Mouse (Mus musculus) kidney, postnatal 4 days (tissue): ENCODE measurements around the gene Meaf6.
A peak's percentile ranks its signal among the peaks of the same experiment; 100 is the strongest.

Experiments
- DNase-seq, 2 experiments: peaks; one replicate each; pipeline ENCODE4 v3.0.0; 2021; ENCODE audit warnings: mixed read lengths in 2 of 2

Gene Meaf6

GRCm38 (mm10) chr4:125084403-125085345, at the start of gene Meaf6:
Gene Meaf6 (plus strand): TSS chr4:125085134.
- DNase-seq, result peak; percentile 93 to 95

GRCm38 (mm10) chr4:125044454-125044853, 40.5 kb upstream of the Meaf6 start:
- no peak for DNase-seq

GRCm38 (mm10) chr4:125055385-125055784, 29.5 kb upstream of the Meaf6 start:
- no peak for DNase-seq

DNA sequence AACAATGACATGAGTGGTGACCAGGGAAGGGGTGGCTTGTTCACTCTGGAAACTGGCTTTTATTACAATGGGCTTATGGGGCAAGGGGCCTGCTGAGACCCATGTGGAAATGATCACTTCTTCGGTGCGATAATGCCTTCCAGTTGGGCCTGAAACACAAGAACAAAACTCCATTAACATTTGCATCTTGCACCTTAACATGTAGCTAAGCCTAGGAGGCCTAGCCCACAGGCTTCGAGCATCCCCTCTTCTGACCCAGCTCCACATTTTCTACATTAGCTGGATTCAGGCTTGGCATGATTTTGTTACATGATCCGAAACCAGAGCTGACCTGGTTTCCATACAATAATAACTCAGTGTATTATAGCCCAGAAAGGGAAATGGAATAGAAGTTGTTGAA, 28.5 kb upstream of the Meaf6 start:
- DNase-seq, result no peak

GRCm38 (mm10) chr4:125057273-125057672, 27.7 kb upstream of the Meaf6 start:
- DNase-seq, result no peak

GRCm38 (mm10) chr4:125058033-125058432, 26.9 kb upstream of the Meaf6 start:
- DNase-seq, result no peak

DNA sequence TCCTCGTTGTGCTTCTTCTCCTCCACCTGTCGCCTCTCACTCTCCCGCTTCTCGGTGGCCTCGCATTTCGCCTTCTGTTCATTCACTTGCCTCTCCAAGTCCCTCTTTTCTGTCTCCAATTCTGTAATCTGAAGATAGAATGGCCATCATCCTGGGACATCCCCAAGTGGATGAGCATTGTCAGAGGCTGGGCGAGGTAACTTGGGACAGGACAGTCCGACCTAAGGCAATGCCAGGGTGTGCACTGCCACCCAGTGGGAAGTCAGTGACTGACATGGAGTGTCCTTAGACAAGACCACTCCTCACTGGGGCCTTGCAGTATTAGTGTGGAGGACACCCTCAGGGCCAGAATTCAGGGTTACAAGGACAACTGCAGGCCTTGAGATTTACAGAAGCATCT, 25.9 kb upstream of the Meaf6 start:
- peak; percentile 82 to 87 for DNase-seq

GRCm38 (mm10) chr4:125063829-125064228, 21.1 kb upstream of the Meaf6 start:
- no peak for DNase-seq

GRCm38 (mm10) chr4:125065517-125066307, 19.2 kb upstream of the Meaf6 start, which contains the start of gene Dnali1:
Gene Dnali1 (minus strand): TSS chr4:125065703.
- DNase-seq, result peak; percentile 72 to 78

DNA sequence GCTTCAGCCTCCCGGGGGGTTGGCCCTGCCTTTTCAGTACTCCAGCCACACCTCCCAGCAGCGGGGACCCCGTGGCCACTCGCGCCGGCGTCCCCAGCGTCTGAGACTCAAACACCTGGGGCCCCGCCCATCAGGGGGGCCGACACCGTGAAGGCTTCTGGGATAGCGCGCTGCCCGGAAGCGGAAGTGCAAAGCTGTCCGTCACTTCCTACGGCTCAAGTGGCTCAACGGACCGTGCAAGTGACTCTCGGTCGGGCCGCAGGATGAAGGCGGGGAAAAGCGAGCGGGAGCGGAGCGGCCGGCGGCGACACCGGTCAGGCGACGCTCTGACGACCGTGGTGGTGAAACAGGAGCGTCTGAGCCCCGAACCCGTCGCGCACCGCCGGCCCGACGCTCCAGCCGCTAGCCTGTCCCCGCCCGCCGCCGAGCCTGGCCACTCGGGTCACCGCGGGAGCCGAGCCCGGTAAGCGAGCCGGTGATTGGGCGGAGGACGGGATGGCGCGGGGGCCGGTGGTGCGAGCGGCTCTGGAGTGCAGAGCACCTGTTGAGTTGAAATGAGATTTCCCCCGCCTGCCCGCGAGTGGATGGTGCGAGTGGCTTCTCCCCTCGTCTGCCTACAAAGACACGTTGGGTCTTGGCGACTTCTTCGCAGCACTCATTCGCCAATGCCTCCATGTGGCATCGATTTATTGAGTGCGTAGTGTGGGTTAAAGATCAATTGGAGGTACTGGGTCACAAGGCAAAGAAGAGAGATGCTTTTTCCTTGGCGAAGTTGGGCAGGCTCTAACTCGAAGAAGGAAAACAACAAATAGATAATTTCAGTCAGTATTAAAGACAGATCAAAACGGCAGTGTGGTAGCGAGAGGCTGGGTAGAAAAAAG, 18.2 kb upstream of the Meaf6 start, which contains the start of gene Snip1:
TSS of gene Snip1 (plus strand) at position 183 of the 881 bp plus-strand sequence.
- DNase-seq, result peak; percentile 94 to 96

DNA sequence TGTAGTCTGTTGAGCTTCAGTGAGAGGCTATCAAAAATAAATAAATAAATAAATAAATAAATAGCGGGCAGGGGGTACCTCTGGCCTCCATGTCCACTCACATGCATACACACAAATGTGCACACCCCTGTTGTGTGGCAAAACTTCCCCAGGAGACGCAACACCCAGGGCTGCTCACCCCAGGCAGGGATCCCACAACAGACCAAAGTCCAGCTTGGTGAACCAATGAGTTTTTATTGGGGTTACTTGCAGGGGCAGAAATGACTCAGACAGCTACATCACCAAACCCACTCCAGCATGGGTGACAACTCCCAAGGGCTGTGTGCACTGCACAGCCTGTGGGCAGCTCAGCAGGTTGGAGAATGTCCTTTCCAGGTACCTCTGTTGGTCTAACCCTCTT, 7.2 kb upstream of the Meaf6 start:
- DNase-seq, result no peak

DNA sequence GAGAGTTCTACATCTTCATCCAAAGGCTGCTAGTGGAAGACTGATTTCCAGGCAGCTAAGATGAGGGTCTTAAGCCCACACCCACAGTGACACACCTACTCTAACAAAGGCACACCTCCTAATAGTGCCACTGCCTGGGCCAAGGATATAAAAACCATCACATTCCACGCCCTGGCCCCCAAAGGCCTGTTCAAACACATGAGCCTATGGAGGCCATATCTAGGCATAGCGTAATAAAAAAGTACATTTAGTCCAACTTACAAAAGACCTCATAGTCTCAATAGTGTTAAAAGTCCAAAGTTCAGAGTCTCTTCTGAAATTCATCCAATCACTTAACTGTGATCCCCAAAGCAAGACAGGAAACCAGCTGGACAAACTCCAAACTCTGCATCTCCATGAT, 6.2 kb upstream of the Meaf6 start:
- DNase-seq, result no peak

- peak; percentile 84 to 91 for DNase-seq
These were observed 460 bp downstream of the Meaf6 start for GRCm38 (mm10) chr4:125085346-125085841.

GRCm38 (mm10) chr4:125093031-125093430, 8.1 kb downstream of the Meaf6 start:
- no peak for DNase-seq

DNA sequence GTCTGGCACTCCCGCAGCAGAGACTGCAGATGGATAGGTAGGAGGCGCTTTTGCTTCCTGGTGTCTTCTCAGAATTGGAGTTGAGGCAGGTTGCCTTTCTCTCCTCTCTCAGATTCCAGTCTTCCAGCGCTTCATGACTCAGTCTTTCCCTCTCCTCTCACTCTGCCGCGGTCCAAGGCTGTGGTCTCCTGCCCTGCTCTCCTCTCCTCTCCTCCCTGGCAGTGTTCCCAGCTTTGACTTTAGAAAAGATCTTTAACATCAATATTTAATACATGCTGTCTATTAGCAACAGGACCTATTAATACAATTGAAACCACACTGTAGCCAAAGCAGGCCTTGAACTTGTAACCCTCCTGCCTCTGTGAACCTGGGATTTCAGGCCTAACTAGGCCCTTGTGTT, 11.1 kb downstream of the Meaf6 start:
- no peak for DNase-seq

- no peak for DNase-seq
These were observed 12.5 kb downstream of the Meaf6 start for GRCm38 (mm10) chr4:125097412-125097811.

- peak; percentile 92 to 93 for DNase-seq
These were observed 14.5 kb downstream of the Meaf6 start for GRCm38 (mm10) chr4:125099458-125099857.

- no peak for DNase-seq
These were observed 16.4 kb downstream of the Meaf6 start for GRCm38 (mm10) chr4:125101334-125101733.

DNA sequence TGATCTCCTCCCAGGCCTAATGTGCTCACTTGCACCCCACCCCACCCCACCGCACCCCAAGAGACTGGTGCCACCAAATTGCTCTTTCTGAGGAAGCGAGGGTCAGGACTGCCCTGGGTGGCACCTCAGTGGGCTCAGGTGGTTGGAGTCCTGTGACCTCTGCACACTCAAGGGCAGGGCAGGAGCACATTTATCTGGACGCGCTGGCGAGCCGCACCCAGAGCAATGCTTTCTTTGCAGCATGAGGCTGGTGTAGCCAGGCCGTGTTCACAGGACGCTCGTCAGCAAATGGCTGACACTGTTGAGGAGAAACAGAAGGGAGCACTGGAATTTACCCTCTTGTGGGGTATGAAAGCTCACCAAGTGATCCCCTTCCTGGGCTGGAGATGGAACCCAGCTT, 20.4 kb downstream of the Meaf6 start:
- no peak for DNase-seq

GRCm38 (mm10) chr4:125114638-125115037, 29.7 kb downstream of the Meaf6 start:
- DNase-seq, result peak; percentile 93

- no peak for DNase-seq
These were observed 30.1 kb downstream of the Meaf6 start for GRCm38 (mm10) chr4:125115081-125115480.

DNA sequence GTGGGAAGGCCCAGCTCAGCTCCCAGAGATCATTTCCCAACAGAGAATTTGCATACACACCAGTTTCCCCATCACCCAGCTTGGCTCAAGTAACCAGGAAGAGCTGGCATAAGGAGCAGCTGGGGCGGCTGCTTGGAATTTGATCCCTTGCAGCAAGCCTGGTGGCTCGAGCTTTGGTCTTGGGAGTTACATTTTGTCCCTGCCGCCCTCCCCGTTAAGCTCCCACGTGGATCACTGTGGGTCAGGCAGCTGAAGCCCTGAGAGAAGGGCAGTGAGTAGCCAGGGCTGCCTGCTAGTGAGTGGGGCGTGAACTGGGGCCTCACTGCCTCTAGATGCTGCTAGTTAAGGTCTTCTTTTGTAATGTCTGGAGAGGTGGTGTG, 30.8 kb downstream of the Meaf6 start:
- DNase-seq, result peak; percentile 41 to 66
